ENCODE assay signal across 19 mouse cellular contexts in genomic region chr10:13333781-13334180, GRCm38 (mm10).
DNase-seq lines count a peak whose midpoint lies in the region; ATAC-seq lines count a peak whose summit lies in the region.
"Had no signal": no experiment of that assay in that cellular context is flagged by ENCODE, and none has a peak within 500 bp of the region (broad histone marks: within the 10 kb centered on the region; RNA-seq: fewer than 3 reads in every experiment).

No protein-coding gene starts in this region.

- DNase-seq in frontal cortex, postnatal 25 days (ENCODE audit: low spot score in 2 of 2), result no peak
- peak; percentile 11 for DNase-seq in layer of hippocampus, adult 11-12 months (ENCODE audit: low spot score)
- no peak for DNase-seq in layer of hippocampus, adult 9-11 months
- DNase-seq in right cerebral cortex, adult 18-20 months, result peak; percentile 36
- no peak for DNase-seq in right cerebral cortex, postnatal 25 days
- DNase-seq in brain, adult 2 months (ENCODE audit: low read depth, low spot score), result peak; percentile 67
- DNase-seq: adrenal gland, adult 8-10 months; adrenal gland, postnatal 36 days; cerebellum, adult 11 months; cerebellum, adult 2 months; cerebellum, adult 9-11 months; cerebellum, postnatal 25 days; forebrain, postnatal 0 days; gastrocnemius, adult 2 months; gastrocnemius, postnatal 14 days; heart, adult 11 months had no signal

- ATAC-seq in frontal cortex, adult (ENCODE audit: low TSS enrichment), result peak; percentile 92
- ATAC-seq: activated CD4-positive, CD25-positive, alpha-beta regulatory T cell, adult 4 months; forebrain, embryonic 14.5 days; forebrain, postnatal 0 days had no signal

Comparison
In these comparisons a context has a peak if more than half of its experiments do, and no peak if none do; other contexts are left out.
1. DNase-seq: peak in layer of hippocampus, adult 11-12 months (single experiment), right cerebral cortex, adult 18-20 months (single experiment) and brain, adult 2 months (single experiment); none in frontal cortex, postnatal 25 days (0 of 2), layer of hippocampus, adult 9-11 months (single experiment) and right cerebral cortex, postnatal 25 days (single experiment).